Mouse (Mus musculus) spleen, postnatal 10 days (tissue): ENCODE data around the gene Fam160b1.

ENCODE experiments used
- DNase-seq, 2 experiments: peaks; one replicate each; pipeline ENCODE4 v3.0.0; 2021 to 2022; ENCODE audit warnings: low spot score in 2 of 2

The Fam160b1 gene

GRCm38 (mm10) chr19:57367201-57367600 is 6.7 kb downstream of the Fam160b1 start:
- no peak for DNase-seq

GRCm38 (mm10) chr19:57367849-57368387 is 7.4 kb downstream of the Fam160b1 start:
- no peak for DNase-seq

DNA sequence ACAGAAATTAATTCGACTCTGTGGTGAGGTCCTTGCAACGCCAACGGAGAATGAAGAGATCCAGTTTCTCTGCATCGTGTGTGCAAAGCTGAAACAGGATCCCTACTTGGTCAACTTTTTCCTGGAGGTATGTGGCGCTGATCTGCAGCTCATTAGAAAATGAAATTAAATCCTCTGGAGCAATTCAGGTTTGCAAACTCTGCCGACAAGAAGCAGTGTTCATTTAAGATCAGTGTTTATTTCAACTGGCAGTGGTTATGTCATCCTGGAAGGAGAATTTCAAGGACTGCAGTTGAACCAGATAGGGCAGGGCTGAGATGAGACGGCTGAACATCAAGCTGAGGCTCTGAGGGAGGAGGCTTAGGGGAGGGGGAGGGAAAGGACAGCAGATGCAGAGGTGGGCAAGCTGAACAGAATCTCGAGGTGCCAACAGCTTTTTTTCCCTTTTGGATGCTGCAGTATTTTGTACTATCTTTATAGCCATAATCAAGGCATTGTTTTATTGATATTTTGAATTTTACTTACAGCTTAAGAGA is 12.9 kb downstream of the Fam160b1 start:
- no peak for DNase-seq

DNA sequence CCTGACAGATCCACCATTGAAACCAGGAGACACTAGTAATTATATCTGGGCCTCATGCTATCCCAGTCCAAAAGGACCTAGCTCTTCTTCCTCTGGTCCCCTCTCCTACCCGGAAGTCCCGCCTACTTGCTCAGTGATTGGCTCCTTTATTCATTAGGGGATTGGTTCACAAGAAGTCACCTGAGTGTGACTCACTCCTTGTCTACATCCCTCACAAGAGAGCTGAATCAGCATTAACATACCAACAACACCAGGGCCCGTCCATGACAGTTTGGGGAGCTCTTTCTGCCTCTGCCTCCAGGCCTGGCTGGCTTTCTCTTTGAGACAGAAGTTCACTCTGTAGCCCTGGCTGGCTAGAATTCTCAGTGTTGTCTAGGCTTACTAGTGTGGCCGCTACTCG is 14.7 kb downstream of the Fam160b1 start:
- DNase-seq, result no peak

DNA sequence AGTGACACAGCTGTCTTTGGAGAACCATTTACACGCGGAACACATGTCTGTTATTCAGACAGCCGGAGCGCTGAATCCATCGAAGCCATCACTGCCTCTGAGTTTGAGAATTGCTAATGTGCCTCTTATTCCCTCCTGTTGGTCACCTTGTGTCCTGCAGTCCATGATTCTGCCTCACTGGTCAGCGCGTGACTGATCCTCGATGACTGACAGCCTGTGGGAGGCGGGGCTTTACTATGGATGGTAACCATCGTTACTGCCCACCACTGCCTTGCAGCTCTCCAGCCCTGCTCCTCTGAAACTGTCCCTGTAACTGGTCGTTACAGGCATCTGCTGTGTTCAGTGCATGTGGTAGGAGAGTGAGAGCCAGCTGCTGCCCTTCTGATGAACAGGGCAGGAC is 15.3 kb downstream of the Fam160b1 start:
- DNase-seq, result no peak

GRCm38 (mm10) chr19:57377043-57377703 is 16.7 kb downstream of the Fam160b1 start:
- DNase-seq, result no peak

DNA sequence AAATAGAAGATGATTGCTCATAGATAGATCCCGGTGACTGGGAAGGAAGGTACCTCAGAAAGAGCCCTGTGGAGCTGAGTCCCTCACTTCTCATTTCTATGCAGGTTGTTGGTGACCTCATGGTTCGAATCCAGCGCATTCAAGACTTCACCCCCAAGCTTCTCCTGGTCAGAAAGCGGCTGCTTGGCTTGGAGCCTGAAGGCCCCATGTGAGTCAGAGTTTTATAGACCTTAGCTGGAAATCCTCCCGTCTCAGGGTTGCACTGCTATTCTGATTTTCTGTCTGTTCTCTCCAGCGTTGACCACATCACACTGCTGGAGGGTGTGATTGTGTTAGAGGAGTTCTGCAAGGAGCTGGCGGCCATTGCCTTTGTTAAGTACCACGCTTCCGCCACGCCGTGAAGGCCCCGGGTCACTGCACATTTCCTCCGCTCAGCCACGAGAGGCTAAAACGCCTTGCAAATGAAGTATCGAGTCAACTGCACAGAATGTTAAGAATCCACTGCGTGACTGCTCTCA is 25.8 kb downstream of the Fam160b1 start:
- no peak for DNase-seq

DNA sequence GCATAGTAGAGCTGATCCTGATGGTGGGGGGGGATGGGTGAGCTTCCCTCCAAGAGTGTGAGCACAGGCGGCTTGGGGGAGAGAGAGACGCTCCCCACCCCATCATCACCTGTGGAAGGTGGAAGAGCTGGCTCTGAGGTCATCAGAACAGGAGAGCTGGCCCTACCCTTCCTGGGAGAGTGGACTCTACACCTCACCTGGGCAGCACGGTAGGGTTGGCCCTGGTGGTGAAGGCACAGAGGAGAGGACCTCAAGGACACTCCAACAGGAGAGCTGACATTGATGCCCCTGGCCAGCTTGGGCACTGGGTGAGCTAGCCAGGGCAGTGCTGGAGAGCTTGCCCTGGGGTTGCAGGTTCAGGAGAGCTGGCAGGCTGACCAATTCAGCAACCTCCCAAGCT is 31.1 kb downstream of the Fam160b1 start:
- no peak for DNase-seq

DNA sequence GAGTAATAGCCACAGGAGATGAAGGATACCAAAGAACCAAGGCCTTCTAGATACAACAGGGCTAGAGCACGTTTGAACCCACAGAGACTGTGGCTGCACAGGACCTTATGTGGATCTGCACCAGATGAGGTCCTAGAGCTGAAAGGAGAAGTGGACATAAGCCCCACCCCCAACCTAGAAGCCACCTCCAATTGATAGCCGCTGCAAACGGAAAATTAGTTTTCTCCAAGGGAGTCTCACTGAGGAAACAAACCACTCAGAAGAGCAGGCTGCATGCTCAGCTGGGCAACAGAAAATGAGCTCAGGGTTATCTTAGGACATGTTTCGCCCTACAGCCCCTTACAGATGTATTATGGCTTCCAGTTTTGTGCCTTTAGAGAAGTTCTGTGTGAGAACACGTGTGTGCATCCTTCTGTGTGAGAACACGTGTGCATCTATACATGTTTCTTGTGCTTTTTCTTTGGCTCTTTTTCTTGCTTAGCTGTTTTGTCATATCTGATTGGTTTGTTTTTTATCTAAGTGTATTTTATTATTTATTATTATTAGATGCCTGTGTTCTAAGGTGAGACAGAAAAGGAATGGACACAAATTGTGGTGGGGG is 33.0 kb downstream of the Fam160b1 start:
- DNase-seq, result no peak

DNA sequence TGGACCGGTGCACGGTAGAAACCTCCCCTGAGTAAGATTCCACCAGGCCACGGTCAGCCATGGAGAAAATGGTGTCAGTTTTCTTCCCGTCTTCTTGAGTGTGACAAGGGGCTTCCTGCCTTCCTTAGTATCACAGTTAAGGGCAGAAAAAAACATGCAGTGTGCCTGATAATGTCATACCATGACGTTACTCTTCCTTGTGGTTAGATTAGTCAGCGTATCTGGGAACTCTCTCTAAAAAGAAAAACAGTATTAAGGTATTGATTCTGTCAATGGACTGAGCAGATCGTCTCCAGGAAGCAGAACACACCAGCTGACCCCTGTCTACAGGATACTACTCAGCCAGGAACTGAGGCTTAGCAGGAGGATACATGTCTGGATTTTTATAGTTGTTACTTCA is 36.1 kb downstream of the Fam160b1 start:
- no peak for DNase-seq

- DNase-seq, result no peak
These were observed 41.9 kb downstream of the Fam160b1 start for GRCm38 (mm10) chr19:57402364-57402763.

- peak; percentile 60 to 83 for DNase-seq
These were observed 43.4 kb downstream of the Fam160b1 start for GRCm38 (mm10) chr19:57403700-57404501.

DNA sequence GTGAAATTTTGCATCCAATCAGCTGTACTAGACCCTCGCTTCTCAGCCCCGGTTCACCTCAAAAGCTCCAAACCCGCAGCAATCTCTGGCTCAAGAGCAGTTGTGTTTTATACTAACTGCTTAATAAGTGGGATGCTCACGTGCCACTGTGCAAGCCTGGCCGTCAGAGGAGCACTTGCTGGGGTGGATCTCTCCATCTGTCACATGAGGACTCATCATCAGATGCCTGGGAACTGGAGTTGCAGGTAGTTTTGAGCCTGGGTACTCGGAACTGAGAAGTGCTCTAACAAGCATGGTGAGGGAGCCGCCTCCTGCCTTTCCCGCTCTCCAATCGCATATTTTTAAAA is 44.0 kb downstream of the Fam160b1 start:
- no peak for DNase-seq

DNA sequence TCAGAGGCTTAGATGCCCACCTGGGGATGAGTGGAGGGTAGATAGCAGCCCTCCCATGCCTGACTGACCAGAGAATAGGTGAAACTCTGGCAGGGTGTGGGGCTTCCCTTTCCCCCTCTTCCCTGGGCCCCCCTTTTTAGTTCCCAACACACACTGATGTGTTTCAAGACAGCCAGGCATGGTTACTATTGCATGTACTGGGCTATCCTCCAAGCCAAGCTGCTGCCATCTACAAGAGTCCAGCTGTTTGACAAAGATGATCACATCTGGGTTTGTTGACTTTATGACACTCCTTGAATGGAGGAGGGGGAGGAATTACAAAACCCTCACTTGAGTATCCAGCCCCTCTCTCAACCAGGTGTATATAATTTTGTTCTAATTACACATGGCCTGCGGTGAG is 47.5 kb downstream of the Fam160b1 start:
- DNase-seq, result no peak

- peak in 1 of 2 experiments; percentile 53 for DNase-seq
These were observed 51.1 kb downstream of the Fam160b1 start for GRCm38 (mm10) chr19:57411375-57412196.

DNA sequence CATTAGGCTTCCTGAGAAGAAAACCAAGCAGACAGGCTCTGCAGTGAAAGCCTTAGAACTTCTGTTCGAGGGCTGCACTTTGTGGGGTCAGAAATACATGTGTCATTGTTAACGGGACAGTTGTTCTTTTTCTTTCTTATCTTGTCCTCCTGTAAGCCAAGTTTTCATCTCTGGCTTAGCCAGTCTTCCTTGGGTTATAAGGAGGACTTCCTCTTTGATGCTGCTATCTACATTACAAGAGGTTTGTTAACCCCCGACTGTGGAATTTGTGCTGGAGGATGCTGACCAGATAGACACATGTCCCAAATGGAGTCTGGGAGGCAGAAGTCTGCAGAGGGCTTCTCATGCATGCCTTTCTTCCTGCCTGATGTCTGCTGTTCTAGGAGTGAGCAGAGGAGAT is 52.7 kb downstream of the Fam160b1 start:
- no peak for DNase-seq

GRCm38 (mm10) chr19:57413918-57414317 is 53.4 kb downstream of the Fam160b1 start:
- DNase-seq, result peak in 1 of 2 experiments; percentile 34

- DNase-seq, result no peak
These were observed 54.7 kb downstream of the Fam160b1 start for GRCm38 (mm10) chr19:57415031-57415807.

GRCm38 (mm10) chr19:57417800-57418580 is 57.5 kb downstream of the Fam160b1 start:
- no peak for DNase-seq

- no peak for DNase-seq
These were observed 62.9 kb downstream of the Fam160b1 start for GRCm38 (mm10) chr19:57423402-57423801.
